Mouse (Mus musculus): ENCODE data around the gene Sptbn4. TPM values are rescaled to one million over a fixed set of nuclear protein-coding genes. Genes with fewer than 3 reads are reported as not detected.

Gene Sptbn4
- polyA plus RNA-seq, 1 experiment = 0.25 TPM

- no peak for TF ChIP-seq MAX (IDR thresholded peaks at IDR 0.05)
- TF ChIP-seq USF1 (IDR thresholded peaks at IDR 0.05; ENCODE audit: low read depth) = no peak
- no peak for TF ChIP-seq FOSL1 (IDR thresholded peaks at IDR 0.05; ENCODE audit: insufficient read depth, low read length, poor library complexity, severe bottlenecking)
- TF ChIP-seq MYOD1 (IDR thresholded peaks at IDR 0.05; ENCODE audit: control insufficient read depth, insufficient read length, low read depth) = no peak
- no peak for TF ChIP-seq CEBPB (IDR thresholded peaks at IDR 0.05; ENCODE audit: low read depth)
- no peak for TF ChIP-seq MYOG (IDR thresholded peaks at IDR 0.05; ENCODE audit: control insufficient read depth, extremely low read depth, insufficient read length)
- peaks cover 2% of the 10 kb centered on the region for H3K79me3 ChIP-seq (ENCODE audit: low read depth)
- H3K79me2 ChIP-seq (ENCODE audit: control insufficient read depth, insufficient read depth) = peaks cover 9% of the 10 kb centered on the region
- no peaks in the 10 kb centered on the region for H3K27me3 ChIP-seq (ENCODE audit: control insufficient read depth, insufficient read depth, insufficient read length)
- H3K4me3 ChIP-seq (ENCODE audit: insufficient read depth, poor library complexity, severe bottlenecking) = no peak overlapping the region
- H3K36me3 ChIP-seq (ENCODE audit: control insufficient read depth, insufficient read depth) = no peaks in the 10 kb centered on the region
- no peak overlapping the region for H3ac ChIP-seq (ENCODE audit: control insufficient read depth, insufficient read length, low read depth)
Observed at GRCm38 (mm10) chr7:27354144-27354543, 93.3 kb downstream of the Sptbn4 start.

- Histone ChIP-seq H3K79me3 (ENCODE audit: low read depth) (no peaks in the 10 kb centered on the region), H3K27me3 (ENCODE audit: control insufficient read depth, insufficient read depth, insufficient read length) (no peaks in the 10 kb centered on the region), H3ac (ENCODE audit: control insufficient read depth, insufficient read length, low read depth) (no peak overlapping the region), H3K4me3 (ENCODE audit: insufficient read depth, poor library complexity, severe bottlenecking) (no peak overlapping the region), H3K36me3 (ENCODE audit: control insufficient read depth, insufficient read depth) (no peaks in the 10 kb centered on the region), H3K79me2 (ENCODE audit: control insufficient read depth, insufficient read depth) (no peaks in the 10 kb centered on the region)
- TF ChIP-seq CTCF (IDR thresholded peaks at IDR 0.05; ENCODE audit: control insufficient read depth, insufficient read depth, insufficient read length) = no peak
- TF ChIP-seq MYOD1 (IDR thresholded peaks at IDR 0.05; ENCODE audit: control insufficient read depth, insufficient read length, low read depth) = no peak
- TF ChIP-seq MYOG (IDR thresholded peaks at IDR 0.05; ENCODE audit: control insufficient read depth, extremely low read depth, insufficient read length) = no peak
- no peak for TF ChIP-seq FOSL1 (IDR thresholded peaks at IDR 0.05; ENCODE audit: insufficient read depth, low read length, poor library complexity, severe bottlenecking)
- no peak for TF ChIP-seq USF1 (IDR thresholded peaks at IDR 0.05; ENCODE audit: low read depth)
- TF ChIP-seq MAX (IDR thresholded peaks at IDR 0.05) = no peak
- TF ChIP-seq CEBPB (IDR thresholded peaks at IDR 0.05; ENCODE audit: low read depth) = no peak
Observed at GRCm38 (mm10) chr7:27345444-27345843, 102.0 kb downstream of the Sptbn4 start.

- Histone ChIP-seq H3K79me2 (ENCODE audit: control insufficient read depth, insufficient read depth) (no peaks in the 10 kb centered on the region), H3ac (ENCODE audit: control insufficient read depth, insufficient read length, low read depth) (no peak overlapping the region), H3K79me3 (ENCODE audit: low read depth) (no peaks in the 10 kb centered on the region), H3K36me3 (ENCODE audit: control insufficient read depth, insufficient read depth) (no peaks in the 10 kb centered on the region), H3K27me3 (ENCODE audit: control insufficient read depth, insufficient read depth, insufficient read length) (no peaks in the 10 kb centered on the region), H3K4me3 (ENCODE audit: insufficient read depth, poor library complexity, severe bottlenecking) (no peak overlapping the region)
- TF ChIP-seq MAX (IDR thresholded peaks at IDR 0.05) (no peak), CEBPB (IDR thresholded peaks at IDR 0.05; ENCODE audit: low read depth) (no peak), MYOD1 (IDR thresholded peaks at IDR 0.05; ENCODE audit: control insufficient read depth, insufficient read length, low read depth) (no peak), CTCF (IDR thresholded peaks at IDR 0.05; ENCODE audit: control insufficient read depth, insufficient read depth, insufficient read length) (no peak), MYOG (IDR thresholded peaks at IDR 0.05; ENCODE audit: control insufficient read depth, extremely low read depth, insufficient read length) (no peak), FOSL1 (IDR thresholded peaks at IDR 0.05; ENCODE audit: insufficient read depth, low read length, poor library complexity, severe bottlenecking) (no peak), USF1 (IDR thresholded peaks at IDR 0.05; ENCODE audit: low read depth) (no peak)
Observed at GRCm38 (mm10) chr7:27342595-27342994, 104.9 kb downstream of the Sptbn4 start.

DNA sequence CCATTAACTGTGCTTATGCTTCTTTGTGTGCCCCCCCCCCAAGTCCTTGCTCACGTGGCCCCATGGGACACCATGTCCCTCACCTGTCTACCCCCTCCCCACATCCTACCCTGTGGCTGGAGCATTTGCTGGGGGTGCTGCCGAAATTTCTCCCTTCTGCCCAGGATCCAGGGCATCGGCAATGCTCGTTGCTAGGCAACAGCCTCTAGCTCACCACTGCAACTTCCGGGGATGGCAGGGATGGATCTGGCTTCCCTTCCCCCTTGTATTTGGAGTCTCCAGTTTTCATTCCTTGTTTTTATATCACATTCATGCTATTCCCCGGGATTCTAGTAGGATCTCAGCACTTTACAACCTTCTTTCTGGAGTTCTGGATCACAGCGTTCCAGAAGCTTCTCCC lies 108.0 kb downstream of the Sptbn4 start:
- no peaks in the 10 kb centered on the region for H3K36me3 ChIP-seq (ENCODE audit: control insufficient read depth, insufficient read depth)
- H3K27me3 ChIP-seq (ENCODE audit: control insufficient read depth, insufficient read depth, insufficient read length) = no peaks in the 10 kb centered on the region
- TF ChIP-seq MYOD1 (IDR thresholded peaks at IDR 0.05; ENCODE audit: control insufficient read depth, insufficient read length, low read depth) = no peak
- TF ChIP-seq MAX (IDR thresholded peaks at IDR 0.05) = no peak
- TF ChIP-seq CEBPB (IDR thresholded peaks at IDR 0.05; ENCODE audit: low read depth) = no peak
- TF ChIP-seq USF1 (IDR thresholded peaks at IDR 0.05; ENCODE audit: low read depth) = no peak
- no peak for TF ChIP-seq MYOG (IDR thresholded peaks at IDR 0.05; ENCODE audit: control insufficient read depth, extremely low read depth, insufficient read length)
- no peak for TF ChIP-seq FOSL1 (IDR thresholded peaks at IDR 0.05; ENCODE audit: insufficient read depth, low read length, poor library complexity, severe bottlenecking)
- no peak for TF ChIP-seq CTCF (IDR thresholded peaks at IDR 0.05; ENCODE audit: control insufficient read depth, insufficient read depth, insufficient read length)
- H3ac ChIP-seq (ENCODE audit: control insufficient read depth, insufficient read length, low read depth) = no peak overlapping the region
- no peaks in the 10 kb centered on the region for H3K79me2 ChIP-seq (ENCODE audit: control insufficient read depth, insufficient read depth)
- no peak overlapping the region for H3K4me3 ChIP-seq (ENCODE audit: insufficient read depth, poor library complexity, severe bottlenecking)
- no peaks in the 10 kb centered on the region for H3K79me3 ChIP-seq (ENCODE audit: low read depth)

DNA sequence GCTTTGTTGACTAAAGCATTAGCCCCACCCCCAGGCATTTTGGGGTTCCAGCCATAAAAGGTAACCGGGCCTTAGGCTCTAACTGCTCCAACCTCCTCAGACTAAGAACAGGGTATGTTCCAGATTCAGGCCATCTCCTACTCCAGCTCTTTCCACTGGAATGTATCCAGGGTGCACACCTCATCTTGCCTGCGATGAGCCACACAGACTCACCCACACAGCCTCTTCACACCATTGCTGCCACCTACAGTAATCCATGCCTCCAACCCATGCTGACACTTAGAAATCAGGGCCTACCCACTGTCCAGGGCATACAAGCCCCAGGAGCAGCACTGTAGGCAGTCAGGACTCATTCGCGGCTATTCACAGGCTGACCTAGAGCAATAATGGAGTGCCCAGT lies 108.4 kb downstream of the Sptbn4 start:
- no peak overlapping the region for H3K4me3 ChIP-seq (ENCODE audit: insufficient read depth, poor library complexity, severe bottlenecking)
- no peak for TF ChIP-seq MYOD1 (IDR thresholded peaks at IDR 0.05; ENCODE audit: control insufficient read depth, insufficient read length, low read depth)
- no peak for TF ChIP-seq MYOG (IDR thresholded peaks at IDR 0.05; ENCODE audit: control insufficient read depth, extremely low read depth, insufficient read length)
- no peak for TF ChIP-seq FOSL1 (IDR thresholded peaks at IDR 0.05; ENCODE audit: insufficient read depth, low read length, poor library complexity, severe bottlenecking)
- no peak for TF ChIP-seq CTCF (IDR thresholded peaks at IDR 0.05; ENCODE audit: control insufficient read depth, insufficient read depth, insufficient read length)
- no peak for TF ChIP-seq USF1 (IDR thresholded peaks at IDR 0.05; ENCODE audit: low read depth)
- no peak for TF ChIP-seq MAX (IDR thresholded peaks at IDR 0.05)
- no peak for TF ChIP-seq CEBPB (IDR thresholded peaks at IDR 0.05; ENCODE audit: low read depth)
- H3ac ChIP-seq (ENCODE audit: control insufficient read depth, insufficient read length, low read depth) = no peak overlapping the region
- no peaks in the 10 kb centered on the region for H3K79me3 ChIP-seq (ENCODE audit: low read depth)
- no peaks in the 10 kb centered on the region for H3K36me3 ChIP-seq (ENCODE audit: control insufficient read depth, insufficient read depth)
- H3K27me3 ChIP-seq (ENCODE audit: control insufficient read depth, insufficient read depth, insufficient read length) = no peaks in the 10 kb centered on the region
- H3K79me2 ChIP-seq (ENCODE audit: control insufficient read depth, insufficient read depth) = no peaks in the 10 kb centered on the region

Data from C2C12 (cell line).